Mouse (Mus musculus): ENCODE results near the gene Trim59. TPM values are rescaled to one million over a fixed set of nuclear protein-coding genes. Genes with fewer than 3 reads are reported as not detected.

Gene Trim59
- 7.9 and 11.3 TPM in 2 replicates for polyA plus RNA-seq (2012)

DNA sequence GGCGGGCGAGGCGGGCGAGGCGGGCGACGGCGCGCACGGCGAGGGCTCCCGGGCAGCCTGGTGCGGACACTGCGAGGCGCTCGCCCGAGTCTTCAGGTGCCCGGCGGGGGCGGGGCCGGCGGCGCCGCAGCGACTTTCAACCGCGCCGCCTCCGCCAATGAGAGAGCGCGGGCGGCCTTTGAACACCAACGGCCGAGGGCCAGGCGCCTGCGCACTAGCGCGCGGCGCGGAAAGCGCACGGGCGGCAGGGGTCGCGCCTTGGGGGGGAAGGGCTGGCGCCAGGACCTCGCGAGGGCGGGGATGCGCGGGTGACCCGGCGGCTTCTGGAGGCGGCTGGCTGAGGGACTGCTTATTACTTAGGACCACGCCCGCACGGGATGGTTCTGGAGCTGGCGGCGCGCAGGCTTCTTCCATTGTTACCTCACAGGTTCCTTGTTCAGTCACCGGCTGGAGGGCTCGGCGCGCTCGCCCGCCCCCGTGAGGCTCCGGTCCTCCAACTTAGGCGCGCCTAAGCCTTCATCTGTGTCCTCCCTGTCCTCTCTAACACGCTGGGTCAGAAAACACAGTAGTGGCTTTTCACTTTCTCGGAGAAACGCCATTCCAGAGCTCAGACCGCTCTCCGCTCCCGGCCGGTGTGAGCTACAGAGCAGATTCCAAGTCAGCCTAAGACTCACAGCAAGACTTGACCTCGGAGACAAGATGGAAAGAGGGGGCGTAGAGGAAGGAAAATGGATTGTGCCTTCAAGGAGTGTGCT is at the start of gene Trim59:
Gene Trim59, minus strand, starts transcription at position 111 of the 755 bp plus-strand sequence.
- TF ChIP-seq GATA1 (IDR thresholded peaks at IDR 0.05; ENCODE audit: low read length): no peak

DNA sequence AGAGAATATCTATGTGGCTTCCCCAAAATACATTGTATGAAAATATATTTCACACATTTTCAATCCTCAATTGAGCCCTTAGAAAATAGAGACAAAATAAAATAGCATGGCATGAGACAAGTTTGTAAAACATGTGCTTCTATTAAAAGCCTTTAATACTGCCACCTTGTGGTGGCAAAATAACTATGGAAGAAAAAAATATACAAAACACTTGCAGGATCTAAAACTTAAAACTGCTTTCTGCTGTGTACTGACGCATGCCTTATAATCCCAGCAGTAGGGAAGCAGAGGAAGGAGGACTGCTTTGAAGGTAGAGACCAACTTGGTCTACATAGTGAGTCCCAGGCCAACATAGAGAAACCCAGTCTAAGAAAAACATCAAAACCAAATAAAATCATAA is 19.4 kb upstream of the Trim59 start:
- no peak for TF ChIP-seq GATA1 (IDR thresholded peaks at IDR 0.05; ENCODE audit: low read length)

DNA sequence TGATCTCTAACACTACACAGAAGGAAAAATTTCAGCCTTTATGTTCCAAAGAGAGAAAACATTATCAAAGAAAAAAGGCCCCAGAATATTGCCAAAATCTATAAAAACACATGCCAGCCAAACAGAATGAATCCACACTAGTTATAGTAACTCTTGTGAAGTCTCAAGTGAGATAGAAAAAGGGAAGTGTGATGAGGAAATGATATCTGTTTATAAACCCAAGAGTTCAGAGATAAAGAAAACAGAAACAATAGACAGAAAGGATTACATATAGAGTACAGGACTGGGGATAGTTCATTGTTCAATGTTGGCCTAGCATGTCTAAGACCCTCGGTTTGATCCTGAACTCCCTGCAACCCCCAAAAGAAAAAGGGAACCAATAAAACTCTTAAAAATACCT is 18.2 kb upstream of the Trim59 start:
- TF ChIP-seq GATA1 (IDR thresholded peaks at IDR 0.05; ENCODE audit: low read length): no peak

DNA sequence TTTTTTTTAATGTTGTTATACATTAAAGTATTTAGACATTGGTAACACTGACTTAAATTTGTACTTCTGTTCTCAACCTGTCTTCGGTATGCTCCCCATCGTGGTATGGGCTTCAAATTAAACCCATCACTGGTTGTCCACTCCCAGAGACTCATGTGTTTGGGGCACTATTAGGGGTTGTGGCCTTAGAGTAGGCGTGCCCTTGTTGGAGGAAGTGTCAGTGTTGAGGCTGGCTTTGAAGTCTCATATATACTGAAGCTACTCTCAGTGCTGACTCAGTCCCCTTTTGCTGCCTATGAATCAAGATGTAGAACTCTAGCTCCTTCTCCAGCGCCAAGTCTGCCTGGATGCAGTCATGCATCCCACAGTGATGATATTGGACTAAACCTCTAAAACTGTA is 16.1 kb upstream of the Trim59 start:
- TF ChIP-seq GATA1 (IDR thresholded peaks at IDR 0.05; ENCODE audit: low read length): no peak

DNA sequence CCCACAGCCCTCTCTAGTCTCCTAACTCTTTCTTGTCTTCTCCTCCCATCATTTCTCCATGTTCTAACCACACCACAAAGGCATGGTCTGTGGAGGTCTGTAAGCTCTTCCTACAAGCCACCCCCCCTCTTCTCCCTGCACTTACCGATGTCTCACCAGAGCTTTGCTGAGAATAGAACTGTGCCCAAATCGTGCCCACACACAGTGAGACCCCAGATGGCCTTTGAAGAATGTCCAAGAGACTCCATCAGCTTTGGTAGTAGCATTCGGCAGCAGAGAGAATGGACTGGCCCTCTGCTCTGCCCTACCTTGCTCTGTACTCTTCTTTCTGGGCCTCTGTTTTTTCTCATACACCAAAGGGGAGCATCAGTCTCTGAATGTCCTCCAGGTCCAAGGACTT is 11.3 kb upstream of the Trim59 start:
- TF ChIP-seq GATA1 (IDR thresholded peaks at IDR 0.05; ENCODE audit: low read length): no peak

DNA sequence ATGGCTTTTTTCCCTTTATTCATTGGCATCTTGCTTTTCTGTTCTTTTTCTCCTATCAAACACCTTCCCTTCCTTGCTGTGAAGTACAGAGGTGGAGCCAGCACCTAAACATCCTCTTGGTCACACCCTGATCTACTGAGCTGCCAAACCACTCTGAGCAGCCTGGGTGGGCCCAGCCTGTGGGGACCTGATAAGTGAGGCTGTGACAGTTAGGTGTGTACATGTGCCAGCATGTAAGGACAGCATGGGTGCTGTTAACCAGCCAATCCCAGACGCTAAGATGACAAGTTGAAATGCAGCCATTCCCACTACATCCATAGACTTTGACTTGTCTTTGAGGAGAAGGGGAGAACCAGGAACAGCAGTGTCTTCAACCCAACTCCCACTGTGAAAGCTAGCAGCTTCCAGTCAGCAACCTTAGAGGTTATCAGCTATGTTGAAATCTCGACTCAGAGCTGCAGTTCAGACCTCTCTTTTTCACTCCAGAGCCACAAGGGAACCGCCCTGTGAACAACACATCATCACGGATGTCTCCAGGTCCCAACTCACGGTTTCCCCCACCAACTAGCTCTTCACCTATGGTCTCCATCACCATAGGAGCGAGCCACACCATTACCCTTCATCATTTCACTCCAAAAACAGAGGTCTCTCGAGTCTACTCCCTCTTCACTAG is 10.3 kb upstream of the Trim59 start:
- peak; percentile 16 for TF ChIP-seq GATA1 (IDR thresholded peaks at IDR 0.05; ENCODE audit: low read length)

DNA sequence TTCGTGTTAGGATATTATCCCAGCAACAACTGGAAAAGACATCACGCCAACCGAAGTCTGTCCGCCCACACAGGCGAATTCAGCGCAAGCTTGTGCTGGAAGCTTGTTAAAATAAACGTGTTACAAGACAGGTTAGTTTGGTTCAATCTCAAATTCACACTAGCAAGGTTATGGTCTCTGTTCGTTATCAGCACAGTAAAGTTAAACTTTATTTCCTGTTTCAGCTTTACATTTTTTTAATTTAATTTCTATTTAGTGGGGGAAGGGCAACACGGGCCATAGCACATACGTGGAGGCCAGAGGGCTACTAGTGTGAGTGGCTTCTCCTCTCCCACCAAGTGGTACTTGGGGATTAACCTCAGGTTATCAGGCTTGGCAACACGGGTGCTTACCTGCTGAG is 7.3 kb upstream of the Trim59 start:
- TF ChIP-seq GATA1 (IDR thresholded peaks at IDR 0.05; ENCODE audit: low read length): no peak

DNA sequence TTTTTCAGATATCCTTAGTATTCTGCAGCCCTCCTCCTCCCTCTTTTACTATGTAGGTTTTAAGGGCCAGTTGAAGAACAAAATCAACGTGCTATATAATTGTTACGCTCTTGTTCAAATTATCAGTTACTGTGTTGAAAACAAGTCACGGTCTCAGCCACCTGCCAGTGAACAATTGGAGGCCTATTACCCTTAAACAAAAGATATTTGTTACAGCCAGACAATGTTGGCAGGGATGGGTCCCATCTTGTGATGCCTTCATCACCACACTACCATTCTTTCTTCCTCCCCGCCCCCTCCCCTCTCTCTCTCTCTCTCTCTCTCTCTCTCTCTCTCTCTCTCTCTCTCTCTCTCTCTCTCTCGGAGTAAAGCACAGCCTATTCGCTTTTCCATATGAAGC is 4.5 kb upstream of the Trim59 start:
- TF ChIP-seq GATA1 (IDR thresholded peaks at IDR 0.05; ENCODE audit: low read length): no peak

DNA sequence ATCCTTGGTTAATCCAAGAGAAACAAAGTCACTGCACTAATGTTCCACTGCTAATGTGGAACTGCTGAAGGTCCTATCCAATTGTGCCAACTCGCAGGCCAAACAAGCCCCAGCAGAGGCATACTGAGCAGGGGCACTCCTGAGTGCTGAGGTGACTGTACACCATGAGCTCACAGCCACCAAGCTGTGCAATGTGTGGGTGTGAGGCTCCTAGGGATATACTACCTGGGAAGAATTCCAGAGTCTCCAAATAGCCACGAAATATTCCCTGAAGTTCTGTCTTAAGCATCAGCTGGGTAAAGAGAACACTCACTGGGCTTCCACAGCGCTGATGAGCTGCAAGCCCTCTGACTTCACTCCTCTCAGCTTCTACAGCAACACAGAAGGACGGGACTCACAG is 3.1 kb upstream of the Trim59 start:
- no peak for TF ChIP-seq GATA1 (IDR thresholded peaks at IDR 0.05; ENCODE audit: low read length)

DNA sequence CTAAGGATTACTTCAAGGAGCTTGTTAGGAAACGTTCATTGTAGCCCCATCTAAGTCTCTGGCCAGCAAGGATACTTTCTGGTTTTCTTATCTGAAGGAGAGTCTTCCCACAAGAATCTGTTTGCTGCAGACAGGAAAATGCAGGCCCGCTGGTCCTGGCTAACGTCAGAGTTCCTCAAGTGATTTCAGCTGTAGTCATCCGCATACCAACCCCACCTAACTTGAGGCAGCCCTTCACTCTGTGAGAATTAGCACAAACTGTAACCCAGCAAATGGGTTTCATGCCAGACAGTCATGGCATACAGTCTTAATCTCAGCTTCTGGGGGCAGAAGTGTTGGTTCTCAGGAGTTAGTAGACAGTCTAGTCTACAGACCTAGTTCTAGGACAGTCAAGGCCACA is 2.0 kb upstream of the Trim59 start:
- no peak for TF ChIP-seq GATA1 (IDR thresholded peaks at IDR 0.05; ENCODE audit: low read length)

DNA sequence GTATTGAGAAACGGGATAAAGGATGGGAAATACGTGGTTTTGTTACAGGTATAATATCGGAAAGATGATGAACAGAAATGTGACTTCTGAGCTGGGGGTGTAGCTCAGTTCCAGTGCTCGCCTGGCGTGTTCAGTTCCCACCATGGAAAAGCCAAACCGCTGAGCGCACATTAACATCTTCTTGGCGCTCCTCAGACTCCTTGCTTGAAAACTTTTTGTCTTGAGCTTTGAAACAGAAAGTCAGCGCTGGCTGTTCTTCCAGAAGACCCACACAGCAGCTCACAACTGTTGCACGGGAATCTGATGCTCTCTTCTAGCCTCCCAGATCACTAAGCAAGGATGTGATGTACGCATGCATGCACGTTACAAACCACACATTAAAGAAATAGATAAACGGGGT is 1.2 kb upstream of the Trim59 start:
- TF ChIP-seq GATA1 (IDR thresholded peaks at IDR 0.05; ENCODE audit: low read length): no peak

DNA sequence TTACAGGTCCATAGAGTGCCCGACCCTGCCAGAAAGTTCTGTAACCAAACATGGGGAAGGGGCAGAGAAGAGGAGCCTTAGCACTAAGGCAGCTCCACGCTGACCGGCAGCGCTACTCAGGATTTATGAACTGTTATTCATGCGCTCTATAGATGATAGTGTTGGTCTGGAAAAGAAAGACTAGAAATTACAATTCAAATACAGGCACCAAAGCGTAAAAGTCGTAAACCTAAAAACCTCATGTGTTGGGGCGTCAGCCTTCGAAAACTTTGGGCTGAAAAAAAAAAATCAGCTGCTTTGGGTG is 797 bp upstream of the Trim59 start:
- TF ChIP-seq GATA1 (IDR thresholded peaks at IDR 0.05; ENCODE audit: low read length): no peak

DNA sequence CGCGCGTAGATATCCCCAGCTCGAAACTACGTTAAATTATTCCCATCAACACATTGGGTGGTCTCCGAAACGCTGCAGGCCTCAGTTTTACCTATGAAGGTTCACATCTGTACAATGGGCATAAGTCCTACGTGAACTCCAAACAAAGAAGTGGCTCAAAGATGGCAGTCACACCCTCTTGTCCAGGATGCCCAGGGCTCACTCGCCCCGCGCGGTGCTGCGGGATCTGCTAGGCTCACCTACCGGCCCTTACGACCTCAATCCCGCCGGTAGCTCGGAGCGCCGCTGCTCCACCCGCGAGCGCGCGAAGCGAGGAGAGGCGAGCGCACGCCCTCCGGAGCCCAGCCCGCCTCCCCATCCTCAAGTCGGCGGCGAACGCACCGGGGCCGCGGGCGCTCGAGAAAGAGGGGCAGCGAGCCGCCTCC is 376 bp downstream of the Trim59 start:
- TF ChIP-seq GATA1 (IDR thresholded peaks at IDR 0.05; ENCODE audit: low read length): no peak

DNA sequence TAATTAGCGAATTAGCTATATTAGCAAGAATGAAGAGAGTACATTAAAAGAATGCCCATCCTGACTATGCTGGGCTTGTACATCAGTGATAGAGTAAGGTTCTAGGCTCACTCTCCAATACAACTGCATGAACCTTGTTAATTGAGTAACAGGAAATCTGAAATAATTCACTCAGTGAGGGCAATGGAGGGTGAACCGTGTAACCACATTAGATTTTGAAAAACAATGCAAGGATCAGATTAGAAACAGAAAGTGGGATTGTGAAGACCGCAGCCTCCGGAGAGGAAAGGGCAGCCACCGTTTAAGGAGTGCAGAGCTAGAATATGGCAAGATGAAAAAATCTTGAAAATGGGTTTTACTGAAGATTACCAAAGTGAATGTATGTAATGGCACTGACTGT is 3.3 kb downstream of the Trim59 start:
- TF ChIP-seq GATA1 (IDR thresholded peaks at IDR 0.05; ENCODE audit: low read length): no peak

DNA sequence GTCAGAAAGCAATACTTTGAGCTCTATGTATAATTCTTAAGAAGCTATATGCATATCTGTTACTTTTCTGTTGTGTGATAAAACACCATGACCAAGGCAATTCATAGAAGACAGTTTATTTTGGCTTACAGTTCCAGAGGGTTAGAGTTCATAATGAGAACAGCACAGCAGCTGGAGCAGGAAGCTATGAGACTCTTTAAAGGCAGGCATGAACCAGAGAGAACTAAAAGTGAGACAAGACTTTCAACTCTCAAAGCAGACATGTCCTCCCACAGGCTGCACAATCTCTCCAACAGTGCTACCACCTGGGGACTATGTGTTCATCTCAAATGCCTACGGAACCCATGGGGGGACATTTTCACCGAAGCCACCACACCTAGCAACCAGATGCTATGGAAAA is 4.5 kb downstream of the Trim59 start:
- no peak for TF ChIP-seq GATA1 (IDR thresholded peaks at IDR 0.05; ENCODE audit: low read length)

DNA sequence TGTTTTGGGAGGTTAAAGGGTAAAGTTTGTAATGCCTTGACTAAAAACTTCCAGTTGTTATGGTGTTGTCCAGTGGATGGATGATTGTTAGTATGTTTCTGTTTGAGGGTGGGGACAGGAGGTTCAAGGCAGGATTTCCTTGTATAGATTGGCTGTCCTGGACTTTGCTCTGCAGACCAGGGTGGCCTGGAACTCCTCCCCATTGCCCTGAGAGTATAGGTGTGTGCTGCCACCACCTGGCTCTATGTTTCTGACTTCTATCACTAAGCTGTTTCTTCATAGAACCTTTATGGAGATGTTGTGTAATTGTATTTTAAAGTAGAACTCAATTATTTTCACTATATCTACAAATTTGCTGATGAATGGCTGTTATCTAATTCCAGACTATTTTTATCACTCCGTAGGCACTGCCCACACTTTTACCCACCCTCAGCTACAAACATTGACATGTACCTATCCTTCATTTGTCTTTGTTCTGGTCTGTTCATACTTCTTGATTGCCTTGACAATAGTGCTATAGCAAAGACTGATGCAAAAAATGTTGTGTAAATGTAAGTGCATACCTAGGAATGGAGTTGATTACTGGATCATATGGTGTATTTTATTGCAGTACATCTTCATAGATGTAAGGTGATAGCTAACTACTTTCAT is 18.3 kb downstream of the Trim59 start:
- no peak for TF ChIP-seq GATA1 (IDR thresholded peaks at IDR 0.05; ENCODE audit: low read length)

DNA sequence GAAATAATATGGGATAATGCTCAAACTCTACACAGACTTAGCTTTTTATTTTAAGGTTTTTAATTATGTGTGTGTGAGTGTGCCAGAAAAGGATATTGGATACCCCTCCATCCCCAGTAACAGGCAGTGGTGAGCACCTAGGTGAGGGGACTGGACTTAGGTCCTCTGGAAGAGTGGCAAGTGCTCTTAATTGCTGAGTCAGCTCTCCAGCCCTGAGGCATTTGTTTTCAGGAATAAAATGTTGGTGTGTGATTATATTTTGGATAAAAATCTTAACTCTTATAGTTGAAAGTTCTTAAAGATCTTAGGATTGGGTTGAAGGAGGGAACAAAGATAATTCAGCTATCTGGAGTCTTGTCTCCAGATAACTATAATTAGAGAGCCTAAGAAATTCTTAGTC is 23.8 kb downstream of the Trim59 start:
- TF ChIP-seq GATA1 (IDR thresholded peaks at IDR 0.05; ENCODE audit: low read length): no peak
